Mouse (Mus musculus) ES-E14 (cell line): ENCODE measurements around the gene Spon1. TPM values are rescaled to one million over a fixed set of nuclear protein-coding genes. Genes with fewer than 3 reads are reported as not detected.

Experiments used
- DNase-seq: peaks from one replicate; pipeline ENCODE4 v3.0.0-alpha.2; 2013; ENCODE audit warnings: low read depth, low spot score
- H3K27ac ChIP-seq: 2 replicates; pipeline ENCODE4 v1.5.1; 2012; ENCODE audit warnings: low read depth, mild to moderate bottlenecking, low read length, moderate library complexity, mixed read lengths; ENCODE audit not compliant: poor library complexity, insufficient read depth, severe bottlenecking
- H3K36me3 ChIP-seq: 2 replicates; pipeline ENCODE4 v1.6.1; 2012; ENCODE audit warnings: mild to moderate bottlenecking, low read length, moderate library complexity, mixed read lengths; ENCODE audit not compliant: control insufficient read depth, poor library complexity, insufficient read depth, severe bottlenecking
- H3K4me1 ChIP-seq, 2 experiments: fragments of 150-350 bp in 1 of 2; sonication (generic) in 1 of 2; 2 replicates each; pipeline ENCODE4 v1.6.1; 2012; ENCODE audit warnings: low read length in 2 of 2, mild to moderate bottlenecking in 1 of 2, mixed read lengths in 1 of 2; ENCODE audit not compliant: control insufficient read depth in 2 of 2, insufficient read depth in 2 of 2, poor library complexity in 1 of 2
- H3K4me3 ChIP-seq, 2 experiments: fragments of 150-350 bp in 1 of 2; sonication (generic) in 1 of 2; 2 replicates each; pipeline ENCODE4 v1.5.1; 2012; ENCODE audit warnings: low read length in 2 of 2, low read depth in 1 of 2, mild to moderate bottlenecking in 1 of 2, mixed read lengths in 1 of 2; ENCODE audit not compliant: insufficient read depth in 1 of 2, poor library complexity in 1 of 2, severe bottlenecking in 1 of 2
- H3K9ac ChIP-seq: 2 replicates; pipeline ENCODE4 v1.6.1; 2012; ENCODE audit warnings: low read depth, mild to moderate bottlenecking, low read length, mixed read lengths; ENCODE audit not compliant: poor library complexity, insufficient read depth, severe bottlenecking
- H3K9me3 ChIP-seq: fragments of 150-350 bp; sonication (generic); 2 replicates; pipeline ENCODE4 v1.6.1; 2012; ENCODE audit warnings: low read depth, mild to moderate bottlenecking, low read length; ENCODE audit not compliant: control insufficient read depth, insufficient read depth
- CHD2 ChIP-seq: IDR thresholded peaks from 2 replicates; pipeline ENCODE4 v1.6.1; 2014; ENCODE audit warnings: mild to moderate bottlenecking, low read depth, low read length, inconsistent platforms
- HCFC1 ChIP-seq: IDR thresholded peaks from 2 replicates; pipeline ENCODE4 v1.6.1; 2012; ENCODE audit warnings: low read length, inconsistent platforms, borderline replicate concordance; ENCODE audit not compliant: insufficient read depth
- MAFK ChIP-seq: IDR thresholded peaks from 2 replicates; pipeline ENCODE4 v1.6.1; 2014; ENCODE audit warnings: mild to moderate bottlenecking, low read depth, low read length, inconsistent platforms; ENCODE audit not compliant: insufficient read depth
- ZC3H11A ChIP-seq: IDR thresholded peaks from 2 replicates; pipeline ENCODE4 v1.6.1; 2012; ENCODE audit warnings: low read depth, mild to moderate bottlenecking, inconsistent platforms, low read length, borderline replicate concordance
- ZNF384 ChIP-seq: IDR thresholded peaks from 2 replicates; pipeline ENCODE4 v1.6.1; 2012; ENCODE audit warnings: low read depth, low read length, inconsistent platforms
- in situ Hi-C, 2 experiments: fragments of 600-800 bp; cut with MboI; formaldehyde crosslinking; loops; one replicate each; pipeline ENCODE4 v1.15.1; 2025; ENCODE audit warnings: low sequenced_read_pairs in 2 of 2, inconsistent platforms in 1 of 2; ENCODE audit not compliant: unreplicated experiment in 2 of 2
- total RNA-seq: library from RNA; depleted of rRNA; stranded (reverse); fragments of 300-350 nt; gene quantifications from 2 replicates; pipeline ENCODE4 v1.2.3, GENCODE M21; 2012

The Spon1 gene
- total RNA-seq, 1 experiment: 0.13 TPM

- no peaks in the 10 kb centered on the region for H3K4me1 ChIP-seq
- no peak for TF ChIP-seq CHD2
- no peak for TF ChIP-seq ZC3H11A
- TF ChIP-seq MAFK: no peak
- no peak overlapping the region for H3K9ac ChIP-seq
- H3K36me3 ChIP-seq: no peaks in the 10 kb centered on the region
- in situ Hi-C loops: no loop called here
- no peak overlapping the region for H3K4me3 ChIP-seq
- no peak overlapping the region for H3K27ac ChIP-seq
- no peak for DNase-seq
- H3K9me3 ChIP-seq: no peaks in the 10 kb centered on the region
Measured at GRCm38 (mm10) chr7:113809781-113810180, 44.0 kb downstream of the Spon1 start.

- Histone ChIP-seq H3K4me1 (no peaks in the 10 kb centered on the region), H3K9me3 (no peaks in the 10 kb centered on the region), H3K9ac (no peak overlapping the region), H3K4me3 (no peak overlapping the region), H3K36me3 (no peaks in the 10 kb centered on the region), H3K27ac (no peak overlapping the region)
- no peak for TF ChIP-seq MAFK
- TF ChIP-seq ZNF384: no peak
- TF ChIP-seq ZC3H11A: no peak
- in situ Hi-C loops: no loop called here
- DNase-seq: no peak
Measured at GRCm38 (mm10) chr7:113811376-113812158, 45.8 kb downstream of the Spon1 start.

DNA sequence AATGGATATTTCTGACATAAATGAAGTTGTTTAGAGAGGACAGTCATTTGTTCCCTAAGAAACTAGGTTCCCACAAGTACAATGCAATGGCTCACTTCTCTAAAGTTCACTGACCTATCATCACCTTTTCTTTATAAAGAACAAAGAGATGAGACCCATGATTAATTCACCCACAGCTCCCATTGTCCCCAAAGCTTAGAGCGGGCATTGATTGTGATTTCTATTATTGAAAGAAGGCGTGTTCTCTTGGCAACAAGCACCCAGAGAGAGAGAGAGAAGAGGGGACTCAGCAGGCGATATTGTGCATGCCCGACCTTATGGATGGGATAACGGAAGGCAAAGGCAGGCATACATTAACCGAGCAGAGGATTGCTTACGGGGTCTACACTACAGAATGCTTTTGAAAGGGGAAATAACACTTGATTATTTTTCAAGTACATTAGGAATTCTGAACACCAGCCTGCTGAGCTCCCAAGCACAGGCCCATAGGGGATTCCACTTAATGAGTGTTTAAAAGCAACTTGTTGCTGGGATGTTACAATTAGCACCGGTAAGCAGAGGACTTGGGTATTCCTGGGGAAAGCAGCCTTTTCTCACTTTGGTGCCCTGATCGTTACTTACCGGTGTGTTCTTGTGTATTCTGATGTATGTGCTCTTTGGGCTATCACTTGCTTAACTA is 48.4 kb downstream of the Spon1 start:
- DNase-seq: no peak
- H3K36me3 ChIP-seq: no peaks in the 10 kb centered on the region
- H3K9me3 ChIP-seq: no peaks in the 10 kb centered on the region
- in situ Hi-C loops: no loop called here
- no peak overlapping the region for H3K9ac ChIP-seq
- TF ChIP-seq CHD2 (no peak), HCFC1 (no peak), ZC3H11A (no peak), ZNF384 (no peak), MAFK (no peak)
- H3K27ac ChIP-seq: no peak overlapping the region
- H3K4me1 ChIP-seq: no peaks in the 10 kb centered on the region
- H3K4me3 ChIP-seq: no peak overlapping the region

GRCm38 (mm10) chr7:113815726-113816125 is 49.9 kb downstream of the Spon1 start:
- no peaks in the 10 kb centered on the region for H3K36me3 ChIP-seq
- no peak overlapping the region for H3K9ac ChIP-seq
- in situ Hi-C loops: no loop called here
- DNase-seq: no peak
- no peaks in the 10 kb centered on the region for H3K9me3 ChIP-seq
- H3K27ac ChIP-seq: no peak overlapping the region
- no peaks in the 10 kb centered on the region for H3K4me1 ChIP-seq
- TF ChIP-seq ZC3H11A (no peak), CHD2 (no peak), MAFK (no peak), HCFC1 (no peak), ZNF384 (no peak)
- H3K4me3 ChIP-seq: no peak overlapping the region

GRCm38 (mm10) chr7:113816827-113817334 is 51.1 kb downstream of the Spon1 start:
- no peak overlapping the region for H3K4me3 ChIP-seq
- H3K36me3 ChIP-seq: no peaks in the 10 kb centered on the region
- no peak for TF ChIP-seq HCFC1
- H3K27ac ChIP-seq: no peak overlapping the region
- in situ Hi-C loops: no loop called here
- no peaks in the 10 kb centered on the region for H3K9me3 ChIP-seq
- H3K4me1 ChIP-seq: no peaks in the 10 kb centered on the region
- no peak overlapping the region for H3K9ac ChIP-seq
- DNase-seq: no peak
